Mouse (Mus musculus) embryonic facial prominence, embryonic 10.5 days (tissue): ENCODE measurements around the gene Uchl5. TPM values are rescaled to one million over a fixed set of nuclear protein-coding genes. Genes with fewer than 3 reads are reported as not detected.

ENCODE experiments used
- DNase-seq: peaks from one replicate; pipeline ENCODE4 v3.0.0-alpha.2; 2017; ENCODE audit warnings: low spot score
- H3K27ac ChIP-seq: fragments of 300-500 bp; sonication (generic); replicated peaks from 2 replicates; pipeline ENCODE4 v1.5.1; 2016; ENCODE audit warnings: mild to moderate bottlenecking
- H3K27me3 ChIP-seq: fragments of 300-500 bp; sonication (generic); replicated peaks from 2 replicates; pipeline ENCODE4 v1.6.1; 2016; ENCODE audit warnings: low read depth, mild to moderate bottlenecking; ENCODE audit not compliant: poor library complexity, severe bottlenecking
- H3K36me3 ChIP-seq: fragments of 300-500 bp; sonication (generic); replicated peaks from 2 replicates; pipeline ENCODE4 v1.6.1; 2016; ENCODE audit warnings: mild to moderate bottlenecking, moderate library complexity
- H3K4me1 ChIP-seq: fragments of 300-500 bp; sonication (generic); 2 replicates; pipeline ENCODE4 v1.6.1; 2016
- H3K4me3 ChIP-seq: fragments of 300-500 bp; sonication (generic); 2 replicates; pipeline ENCODE4 v1.5.1; 2016; ENCODE audit warnings: mild to moderate bottlenecking, moderate library complexity
- H3K9me3 ChIP-seq: fragments of 300-500 bp; sonication (generic); 2 replicates; pipeline ENCODE4 v1.6.1; 2016; ENCODE audit warnings: mild to moderate bottlenecking
- WGBS: fragments of 180-500 bp; shearing (Covaris S2); methylation state at CpG from one replicate; pipeline ENCODE4 v1.1.7; 2016; 5-methylcytosine and 5-hydroxymethylcytosine counted together
- polyA plus RNA-seq: library from polyadenylated mRNA; unstranded; fragments of >200 nt; fragmentation: Nextera tagmentation; extraction: Ambion mirVana; gene quantifications from 2 replicates; pipeline ENCODE4 v1.2.1, GENCODE M21; 2016

Gene Uchl5
- polyA plus RNA-seq, 1 experiment from 2014 or later, result 118 TPM

DNA sequence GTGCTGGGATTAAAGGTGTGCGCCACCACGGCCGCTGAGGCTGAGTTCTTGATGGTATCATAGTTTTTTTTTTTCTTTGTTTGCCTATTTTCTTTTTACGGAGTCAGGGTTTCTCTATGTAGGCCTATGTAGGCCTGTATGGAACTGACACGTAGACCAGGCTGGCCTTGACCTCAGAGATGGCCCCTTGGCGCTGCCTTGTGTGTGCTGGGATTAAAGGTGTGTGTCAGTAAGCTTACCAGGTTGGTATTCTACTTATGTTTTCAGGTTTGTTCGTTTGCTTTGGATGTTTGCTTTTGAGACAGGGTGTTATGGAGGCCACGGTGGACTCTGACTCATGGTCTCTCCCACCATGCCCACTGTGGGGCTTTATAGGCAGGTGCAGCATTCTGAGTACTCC, 14.9 kb upstream of the Uchl5 start:
- H3K27me3 ChIP-seq, result no peaks in the 10 kb centered on the region
- H3K4me1 ChIP-seq, result no peaks in the 10 kb centered on the region
- 96% methylated on average over 8 of the region's 8 CpGs for WGBS
- H3K27ac ChIP-seq, result no peak overlapping the region
- peaks cover 83% of the 10 kb centered on the region for H3K36me3 ChIP-seq
- DNase-seq, result no peak
- no peaks in the 10 kb centered on the region for H3K9me3 ChIP-seq
- no peak overlapping the region for H3K4me3 ChIP-seq

DNA sequence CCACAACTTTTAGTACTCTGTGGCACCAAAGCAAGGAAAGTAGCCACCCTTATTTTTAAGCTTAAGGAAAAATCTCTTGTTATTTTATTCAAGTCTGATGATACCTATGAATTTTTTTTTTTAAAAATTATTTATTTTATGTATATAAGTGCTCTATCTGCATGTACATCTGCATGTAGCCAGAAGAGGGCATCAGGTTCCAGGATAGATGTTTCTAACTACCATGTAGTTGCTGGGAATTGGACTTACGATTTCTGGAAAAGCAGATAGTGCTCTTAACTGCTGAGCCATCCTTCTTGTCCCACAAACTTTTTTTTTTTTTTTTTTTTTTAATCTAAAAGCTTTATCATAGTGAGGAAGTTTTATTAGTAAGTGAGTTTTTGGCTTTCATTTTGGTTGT, 12.6 kb upstream of the Uchl5 start:
- H3K4me3 ChIP-seq, result no peak overlapping the region
- no peaks in the 10 kb centered on the region for H3K4me1 ChIP-seq
- no peaks in the 10 kb centered on the region for H3K9me3 ChIP-seq
- no peak for DNase-seq
- H3K36me3 ChIP-seq, result peaks cover 61% of the 10 kb centered on the region
- 85% methylated on average over 1 of the region's 1 CpGs for WGBS
- H3K27ac ChIP-seq, result no peak overlapping the region
- no peaks in the 10 kb centered on the region for H3K27me3 ChIP-seq

DNA sequence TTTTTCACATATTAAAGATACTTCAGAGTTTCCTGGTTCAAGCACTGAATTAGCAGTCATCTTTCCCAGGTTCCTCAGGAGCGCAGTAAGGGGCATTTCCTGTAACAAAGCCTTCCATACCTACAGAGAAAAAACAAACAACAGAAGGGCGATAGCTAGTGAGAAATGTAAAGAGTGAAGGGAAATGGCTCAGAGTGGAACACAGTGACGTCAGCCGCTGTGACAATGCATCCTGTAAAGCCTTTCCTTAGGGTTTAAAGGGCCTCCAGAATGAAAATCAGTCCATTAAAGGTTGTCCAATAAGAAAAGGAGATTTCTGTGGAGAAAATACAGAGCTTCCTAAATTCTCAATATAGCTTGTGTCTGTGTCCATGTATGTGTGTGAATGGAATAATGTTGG, 11.3 kb upstream of the Uchl5 start:
- no peak overlapping the region for H3K27ac ChIP-seq
- no peak overlapping the region for H3K4me3 ChIP-seq
- H3K27me3 ChIP-seq, result no peaks in the 10 kb centered on the region
- WGBS, result 90% methylated on average over 4 of the region's 4 CpGs
- H3K4me1 ChIP-seq, result peaks cover 6% of the 10 kb centered on the region; the same call in 1 of the 2 replicates
- peaks cover 60% of the 10 kb centered on the region for H3K36me3 ChIP-seq
- H3K9me3 ChIP-seq, result no peaks in the 10 kb centered on the region
- DNase-seq, result no peak

DNA sequence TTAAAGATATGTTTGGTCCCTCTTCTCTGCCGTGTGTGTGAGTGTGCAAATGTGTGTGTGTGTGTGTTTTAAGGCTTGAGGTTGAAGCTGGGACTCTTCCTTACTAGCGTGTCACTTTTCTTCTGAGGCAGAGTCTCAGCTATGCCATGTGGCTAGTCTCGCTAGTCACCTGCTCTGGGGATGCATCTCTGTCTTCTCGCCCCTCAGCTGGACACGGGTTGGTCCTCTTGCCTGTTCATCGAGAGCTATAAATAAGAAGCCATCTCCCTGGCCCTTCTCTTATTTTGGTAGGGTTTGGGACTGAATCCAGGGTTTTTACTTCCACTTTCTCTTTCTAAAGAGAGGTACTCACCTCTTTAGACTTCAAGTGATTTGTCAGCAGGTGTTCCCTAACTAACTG, 10.8 kb upstream of the Uchl5 start:
- 88% methylated on average over 6 of the region's 6 CpGs for WGBS
- H3K27ac ChIP-seq, result no peak overlapping the region
- peaks cover 6% of the 10 kb centered on the region; the same call in 1 of the 2 replicates for H3K4me1 ChIP-seq
- no peaks in the 10 kb centered on the region for H3K9me3 ChIP-seq
- DNase-seq, result no peak
- no peak overlapping the region for H3K4me3 ChIP-seq
- no peaks in the 10 kb centered on the region for H3K27me3 ChIP-seq
- peaks cover 56% of the 10 kb centered on the region for H3K36me3 ChIP-seq

DNA sequence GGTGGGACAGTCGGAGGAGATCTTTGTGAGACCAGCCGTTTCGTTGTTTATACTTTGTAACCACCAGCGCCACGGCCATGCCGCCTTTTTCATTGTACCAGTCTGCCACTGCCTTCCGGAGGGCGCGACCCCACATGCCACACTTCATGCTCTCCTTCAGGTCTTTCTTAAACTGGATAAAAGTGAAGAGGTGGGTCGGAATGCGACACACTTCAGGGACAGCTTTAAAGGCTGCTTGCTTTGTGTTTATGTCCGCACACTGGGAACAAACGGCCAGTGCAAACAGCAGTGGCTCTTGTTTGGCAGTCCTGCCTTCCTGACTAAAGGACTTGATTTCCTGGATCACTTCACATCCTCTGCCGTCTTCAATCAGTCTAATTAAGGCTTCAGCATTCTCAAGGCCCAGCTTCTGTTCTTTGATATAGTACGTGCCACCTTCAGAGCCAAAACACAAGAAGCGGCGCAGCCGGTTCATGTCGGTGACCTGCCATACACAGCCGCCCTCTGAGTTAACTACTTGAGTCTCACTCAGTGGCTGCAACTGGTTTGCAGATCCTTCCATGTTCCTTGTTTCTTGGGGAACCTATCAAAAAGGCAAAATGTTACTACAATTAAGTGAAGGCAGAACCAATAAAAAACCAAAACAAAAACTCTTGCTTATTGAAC, 6.5 kb upstream of the Uchl5 start:
- Histone ChIP-seq H3K27me3 (no peaks in the 10 kb centered on the region), H3K4me3 (no peak overlapping the region), H3K36me3 (peaks cover 26% of the 10 kb centered on the region), H3K27ac (no peak overlapping the region), H3K9me3 (no peaks in the 10 kb centered on the region), H3K4me1 (peaks cover 10% of the 10 kb centered on the region)
- WGBS, result 60% methylated on average over 20 of the region's 20 CpGs
- DNase-seq, result peak; percentile 12

DNA sequence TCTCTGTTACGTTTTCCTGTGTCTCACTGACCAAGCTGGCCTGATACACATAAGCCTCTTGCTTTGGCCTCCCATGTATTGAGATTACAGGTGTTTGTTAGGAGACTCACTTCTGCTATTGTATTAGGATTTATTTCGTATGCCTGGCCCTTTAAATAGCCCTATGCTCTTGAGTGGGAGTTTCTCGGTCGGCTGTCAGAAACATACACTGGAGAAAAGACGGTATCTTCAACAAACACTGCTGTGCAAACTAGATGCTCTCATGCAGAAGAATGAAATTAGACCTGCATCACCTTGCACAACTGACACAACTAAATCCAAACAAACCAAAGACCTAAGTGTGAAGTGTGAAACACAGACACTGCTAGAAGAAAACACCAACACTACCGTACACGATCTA, 4.0 kb upstream of the Uchl5 start:
- peaks cover 13% of the 10 kb centered on the region for H3K36me3 ChIP-seq
- 83% methylated on average over 7 of the region's 7 CpGs for WGBS
- H3K27ac ChIP-seq, result no peak overlapping the region
- H3K27me3 ChIP-seq, result no peaks in the 10 kb centered on the region
- peaks cover 14% of the 10 kb centered on the region for H3K4me1 ChIP-seq
- no peaks in the 10 kb centered on the region for H3K9me3 ChIP-seq
- DNase-seq, result no peak
- no peak overlapping the region for H3K4me3 ChIP-seq

DNA sequence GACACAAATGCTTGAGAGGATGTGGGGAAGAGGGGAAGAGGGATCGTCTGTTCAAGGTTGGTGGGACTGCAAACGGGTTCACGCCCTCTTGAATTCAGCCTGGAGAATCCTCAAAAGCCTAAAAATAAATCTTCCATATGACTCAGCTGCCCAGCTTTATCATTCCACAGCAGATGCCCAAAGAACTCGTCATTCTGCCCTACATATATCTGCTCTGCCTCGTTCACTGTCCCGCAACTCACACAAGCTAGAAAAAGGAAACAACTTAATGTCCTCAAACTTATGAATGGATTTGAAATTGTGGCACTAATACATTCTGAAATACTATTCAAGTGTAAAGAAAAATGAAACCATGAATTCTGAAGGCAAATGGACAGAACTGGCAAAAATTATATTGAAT, 3.2 kb upstream of the Uchl5 start:
- peaks cover 22% of the 10 kb centered on the region for H3K4me1 ChIP-seq
- H3K4me3 ChIP-seq, result no peak overlapping the region
- no peak for DNase-seq
- H3K9me3 ChIP-seq, result no peaks in the 10 kb centered on the region
- H3K36me3 ChIP-seq, result peaks cover 13% of the 10 kb centered on the region
- WGBS, result 85% methylated on average over 6 of the region's 6 CpGs
- no peaks in the 10 kb centered on the region for H3K27me3 ChIP-seq
- no peak overlapping the region for H3K27ac ChIP-seq

DNA sequence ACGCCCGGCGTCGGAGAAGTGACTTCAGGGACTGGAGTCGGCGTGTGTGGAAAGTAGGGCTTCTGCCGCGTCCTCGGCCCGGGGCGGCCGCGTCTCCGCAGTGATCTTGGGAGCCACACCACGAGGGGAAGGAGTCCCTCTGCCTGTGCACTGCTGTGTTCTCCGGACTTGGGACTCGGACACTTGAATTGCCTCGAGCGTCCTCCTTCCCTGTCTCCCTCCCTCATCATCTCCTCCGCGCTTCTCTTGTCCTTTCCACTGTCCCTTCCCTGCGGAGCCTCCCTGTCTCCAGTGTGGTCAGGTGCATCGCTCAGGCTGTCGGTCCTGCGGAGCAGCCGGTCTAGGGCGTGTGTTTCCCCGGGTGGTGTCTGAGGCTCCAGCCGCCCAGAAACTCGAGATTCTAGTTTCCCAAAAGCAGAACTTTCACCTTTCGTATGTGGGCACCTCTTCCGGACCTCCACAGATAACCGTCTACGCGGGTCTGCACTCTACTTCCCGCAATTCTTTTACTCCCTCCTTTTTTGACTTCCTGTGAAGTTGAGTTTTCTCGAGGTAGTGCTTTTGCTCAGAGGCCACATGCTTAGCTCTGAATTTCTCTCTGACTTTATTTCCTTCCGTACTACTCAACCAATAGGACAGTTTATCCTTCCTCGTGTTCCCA, 616 bp downstream of the Uchl5 start:
- no peak for DNase-seq
- H3K4me1 ChIP-seq, result peaks cover 16% of the 10 kb centered on the region
- WGBS, result under 1% methylated on average over 39 of the region's 39 CpGs

DNA sequence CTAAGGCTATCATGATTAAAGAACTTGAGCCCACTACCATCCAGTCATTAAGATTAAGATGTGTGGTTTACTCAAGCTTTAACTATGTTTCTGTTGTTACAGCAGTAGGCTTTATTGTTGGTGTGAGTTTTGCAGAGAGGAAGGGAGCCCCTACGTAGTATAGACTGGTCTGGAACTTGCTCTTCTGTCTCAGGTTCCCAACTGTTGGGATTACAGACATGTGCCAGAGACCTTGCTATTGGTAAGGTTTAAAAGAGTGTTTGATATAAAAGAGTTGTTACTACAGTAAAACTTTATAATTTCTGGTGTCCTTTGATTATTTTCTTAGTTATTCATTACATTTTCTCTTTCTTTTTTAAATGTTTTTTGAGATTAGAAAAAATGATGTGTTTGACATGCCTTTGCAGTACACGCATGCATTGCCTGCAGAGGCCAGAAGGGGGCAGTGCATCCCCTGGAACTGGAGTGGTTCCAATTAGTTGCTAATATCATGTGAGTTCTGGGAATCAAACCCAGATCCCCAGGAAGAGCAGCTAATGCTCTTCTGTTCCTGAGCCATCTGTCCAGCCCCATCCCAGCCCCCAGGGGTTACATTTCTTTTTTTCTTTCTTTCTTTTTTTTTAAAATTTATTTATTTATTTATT, 11.6 kb downstream of the Uchl5 start:
- Histone ChIP-seq H3K4me1 (no peaks in the 10 kb centered on the region), H3K9me3 (no peaks in the 10 kb centered on the region), H3K27ac (no peak overlapping the region), H3K27me3 (no peaks in the 10 kb centered on the region), H3K36me3 (peaks cover 32% of the 10 kb centered on the region), H3K4me3 (no peak overlapping the region)
- 71% methylated on average over 2 of the region's 2 CpGs for WGBS
- peak; percentile 39 for DNase-seq

More for the DNA sequence above, 616 bp downstream of the Uchl5 start:
- Histone ChIP-seq H3K4me3 (peak overlapping the region; percentile 88), H3K9me3 (no peaks in the 10 kb centered on the region), H3K27ac (peak overlapping the region; percentile 89), H3K36me3 (peaks cover 8% of the 10 kb centered on the region; the same call in 1 of the 2 replicates), H3K27me3 (no peaks in the 10 kb centered on the region)

DNA sequence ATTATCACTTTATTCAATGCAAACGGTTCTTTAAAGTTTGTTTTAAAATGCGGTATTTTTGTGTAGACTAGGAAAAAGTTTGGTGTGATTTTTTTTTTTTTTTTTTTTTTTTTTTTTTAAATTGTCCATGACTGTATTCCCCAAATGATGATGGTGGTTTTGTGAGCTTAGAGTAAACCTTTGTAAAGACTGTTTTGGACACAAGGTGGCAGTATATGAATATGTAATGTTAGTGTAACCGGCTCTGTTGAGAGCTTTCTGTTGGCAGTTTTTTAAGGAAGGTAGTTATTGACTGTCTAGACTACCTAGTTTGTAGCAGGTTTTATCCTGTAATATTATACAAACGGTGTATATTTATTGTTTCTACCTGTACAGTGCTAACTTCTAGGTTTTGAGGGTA, 26.5 kb downstream of the Uchl5 start:
- peaks cover 28% of the 10 kb centered on the region for H3K36me3 ChIP-seq
- WGBS, result 45% methylated on average over 4 of the region's 4 CpGs
- no peak for DNase-seq
- H3K27me3 ChIP-seq, result no peaks in the 10 kb centered on the region
- H3K9me3 ChIP-seq, result no peaks in the 10 kb centered on the region
- H3K27ac ChIP-seq, result no peak overlapping the region
- H3K4me3 ChIP-seq, result no peak overlapping the region
- no peaks in the 10 kb centered on the region for H3K4me1 ChIP-seq

DNA sequence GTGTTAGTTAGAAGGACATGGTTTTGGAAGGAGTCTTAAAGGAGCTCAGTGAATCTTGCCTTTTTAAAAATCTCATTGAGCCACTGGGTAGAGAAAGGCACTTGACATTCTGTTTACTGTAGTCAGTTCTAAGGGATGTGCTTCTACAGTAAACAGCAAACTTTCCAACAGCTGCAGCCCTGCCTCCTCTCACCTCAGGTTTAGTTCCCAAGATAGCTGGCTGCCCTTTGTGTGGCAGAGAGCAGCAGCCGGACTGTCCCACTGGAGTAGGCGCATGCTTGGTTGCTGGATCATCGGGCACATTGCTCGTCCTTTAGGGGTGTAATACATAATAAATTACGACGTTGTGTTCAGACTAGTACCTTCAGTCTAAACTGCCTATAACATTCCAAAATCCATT, 32.0 kb downstream of the Uchl5 start:
- Histone ChIP-seq H3K27me3 (no peaks in the 10 kb centered on the region), H3K4me3 (no peak overlapping the region), H3K27ac (no peak overlapping the region), H3K9me3 (no peaks in the 10 kb centered on the region), H3K4me1 (no peaks in the 10 kb centered on the region), H3K36me3 (peaks cover 23% of the 10 kb centered on the region)
- WGBS, result 92% methylated on average over 6 of the region's 6 CpGs
- DNase-seq, result no peak

DNA sequence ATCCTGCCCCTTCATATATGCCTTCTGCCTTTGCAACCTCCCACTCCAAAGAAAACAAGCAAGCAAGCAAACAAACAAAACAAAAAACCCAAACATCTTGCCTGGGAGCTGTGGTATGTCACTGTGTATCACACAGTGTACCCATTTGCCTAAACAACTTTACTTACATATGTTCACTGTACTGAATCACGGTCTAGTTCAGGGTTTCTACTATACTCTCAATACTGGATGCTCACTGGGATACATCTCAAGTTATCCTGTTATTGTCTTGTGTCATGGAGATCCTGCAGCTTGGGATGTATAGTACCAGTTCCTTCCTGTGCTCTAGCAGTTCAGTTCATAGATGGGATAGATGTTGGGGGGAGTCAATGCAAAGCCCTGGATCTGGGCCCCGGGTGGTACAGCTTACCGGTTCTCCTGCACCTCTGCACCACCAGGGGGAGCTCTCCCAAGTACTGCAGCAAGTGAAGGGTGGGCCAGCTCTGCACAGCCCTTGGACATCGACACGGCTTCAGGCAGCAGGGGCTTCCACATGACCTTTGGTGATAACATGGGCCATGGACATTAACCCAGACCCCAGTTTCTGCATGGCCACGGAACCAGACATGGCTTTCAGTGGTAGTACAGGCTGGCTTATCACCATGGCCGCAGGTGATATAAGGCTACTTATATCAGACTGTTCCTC, 36.7 kb downstream of the Uchl5 start:
- no peak overlapping the region for H3K4me3 ChIP-seq

More for the DNA sequence above, 36.7 kb downstream of the Uchl5 start:
- peak; percentile 86 for DNase-seq
- 51% methylated on average over 7 of the region's 7 CpGs for WGBS
- H3K9me3 ChIP-seq, result no peaks in the 10 kb centered on the region
- no peaks in the 10 kb centered on the region for H3K27me3 ChIP-seq
- peaks cover 7% of the 10 kb centered on the region; the same call in 1 of the 2 replicates for H3K36me3 ChIP-seq
- H3K27ac ChIP-seq, result no peak overlapping the region
- no peaks in the 10 kb centered on the region for H3K4me1 ChIP-seq
